Mouse (Mus musculus): ENCODE data around the gene Spata5.

DNA sequence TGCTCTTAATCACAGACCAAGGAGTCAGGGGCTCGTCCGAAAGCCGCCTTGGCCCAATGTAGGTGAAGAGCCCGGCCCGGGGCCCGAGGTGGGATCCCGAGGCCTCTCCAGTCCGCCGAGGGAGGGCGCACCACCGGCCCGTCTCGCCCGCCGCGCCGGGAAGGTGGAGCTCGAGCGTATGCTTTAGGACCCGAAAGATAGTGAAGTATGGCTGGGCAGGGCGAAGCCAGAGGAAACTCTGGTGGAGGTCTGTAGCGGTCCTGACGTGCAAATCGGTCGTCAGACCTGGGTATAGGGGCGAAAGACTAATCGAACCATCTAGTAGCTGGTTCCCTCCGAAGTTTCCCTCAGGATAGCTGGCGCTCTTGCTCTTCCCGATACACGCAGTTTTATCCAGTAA is 61.6 kb downstream of the Spata5 start:
- TF ChIP-seq POLR2A (IDR thresholded peaks at IDR 0.05; ENCODE audit: insufficient read depth, low read depth, low read length) (no peak), CTCF (IDR thresholded peaks at IDR 0.05) (no peak), EP300 (IDR thresholded peaks at IDR 0.05; ENCODE audit: insufficient read depth, low read depth, low read length) (no peak)
